Mouse (Mus musculus) heart, adult 2 months (tissue): ENCODE data around the gene Acer2. TPM values are rescaled to one million over a fixed set of nuclear protein-coding genes. Genes with fewer than 3 reads are reported as not detected.

Source experiments
- DNase-seq, 2 experiments: peaks; one replicate each; pipeline ENCODE4 v3.0.0; 2021
- H3K27ac ChIP-seq: fragments of 200-600 bp; 2 replicates; pipeline ENCODE4 v1.8.1; 2022
- H3K27me3 ChIP-seq: fragments of 200-500 bp; 2 replicates; pipeline ENCODE4 v1.6.1; 2012; ENCODE audit warnings: mild to moderate bottlenecking, low read length, inconsistent platforms, mixed read lengths; ENCODE audit not compliant: control insufficient read depth, insufficient read depth
- H3K36me3 ChIP-seq: fragments of 200-500 bp; 2 replicates; pipeline ENCODE4 v1.6.1; 2012; ENCODE audit warnings: low read length, inconsistent platforms; ENCODE audit not compliant: control insufficient read depth, insufficient read depth
- H3K4me1 ChIP-seq: fragments of 200-500 bp; 2 replicates; pipeline ENCODE4 v1.6.1; 2011; ENCODE audit warnings: low read length; ENCODE audit not compliant: control insufficient read depth, insufficient read depth
- H3K4me3 ChIP-seq: fragments of 200-600 bp; 2 replicates; pipeline ENCODE4 v1.8.1; 2022
- H3K79me2 ChIP-seq: fragments of 200-500 bp; replicated peaks from 2 replicates; pipeline ENCODE4 v1.6.1; 2012; ENCODE audit warnings: mild to moderate bottlenecking, inconsistent platforms, low read length, moderate library complexity, mixed read lengths; ENCODE audit not compliant: control insufficient read depth, insufficient read depth
- H3K9ac ChIP-seq: fragments of 200-500 bp; 2 replicates; pipeline ENCODE4 v1.6.1; 2012; ENCODE audit warnings: low read depth, mild to moderate bottlenecking, control low read depth, inconsistent platforms, low read length, mixed read lengths
- CTCF ChIP-seq: fragments of 200-600 bp; IDR thresholded peaks from 2 replicates; pipeline ENCODE4 v1.8.1; 2022; ENCODE audit warnings: antibody characterized with exemption, mild to moderate bottlenecking, moderate library complexity
- EP300 ChIP-seq: fragments of 200-500 bp; IDR thresholded peaks from 2 replicates; pipeline ENCODE4 v1.6.1; 2011; ENCODE audit warnings: low read depth, low read length, control low read depth; ENCODE audit not compliant: insufficient read depth
- POLR2A ChIP-seq: fragments of 200-500 bp; IDR thresholded peaks from 2 replicates; pipeline ENCODE4 v1.6.1; 2011; ENCODE audit warnings: mild to moderate bottlenecking, low read depth, low read length, control low read depth; ENCODE audit not compliant: insufficient read depth
- WGBS: fragments of 180-500 bp; shearing (Covaris S2); methylation state at CpG from one replicate; pipeline ENCODE4 v1.1.7; 2018; 5-methylcytosine and 5-hydroxymethylcytosine counted together
- intact Hi-C: fragments of 180-260 bp; cut with DNase I; formaldehyde crosslinking; loops from one replicate; pipeline ENCODE4 v1.15.1; 2025
- polyA plus RNA-seq: library from polyadenylated mRNA; depleted of rRNA; stranded (reverse); fragments of >200 nt; gene quantifications from 2 replicates; pipeline ENCODE4 v1.2.3, GENCODE M21; 2012
- total RNA-seq, 2 experiments: library from RNA; stranded (reverse); gene quantifications; 2 replicates each; pipeline ENCODE4 v1.2.3; 2021

The Acer2 gene
- total and polyA plus RNA-seq, 3 experiments: 16.4 to 25.6 (median 17.9) TPM

GRCm38 (mm10) chr4:86882413-86882812 is 8.2 kb downstream of the Acer2 start:
- H3K27me3 ChIP-seq: no peaks in the 10 kb centered on the region
- DNase-seq: no peak
- peaks cover 4% of the 10 kb centered on the region for H3K36me3 ChIP-seq
- no peaks in the 10 kb centered on the region for H3K79me2 ChIP-seq
- no peak overlapping the region for H3K4me3 ChIP-seq
- H3K27ac ChIP-seq: no peak overlapping the region; the same call in 1 of the 2 replicates
- TF ChIP-seq CTCF (no peak), POLR2A (no peak), EP300 (no peak)
- H3K9ac ChIP-seq: no peak overlapping the region
- intact Hi-C loops: no loop called here
- WGBS: 34% methylated on average over 2 of the region's 2 CpGs
- peaks cover 8% of the 10 kb centered on the region for H3K4me1 ChIP-seq

GRCm38 (mm10) chr4:86884945-86885344 is 10.7 kb downstream of the Acer2 start:
- 57% methylated on average over 4 of the region's 4 CpGs for WGBS
- H3K27ac ChIP-seq: no peak overlapping the region
- H3K9ac ChIP-seq: no peak overlapping the region
- peak; percentile 42 to 61 for DNase-seq
- TF ChIP-seq CTCF: peak; percentile 84
- no peak for TF ChIP-seq POLR2A
- TF ChIP-seq EP300: no peak
- peaks cover 8% of the 10 kb centered on the region for H3K4me1 ChIP-seq
- H3K27me3 ChIP-seq: no peaks in the 10 kb centered on the region
- intact Hi-C loops: loop anchor here (1.0 kb wide), 1 partner anchor 11 kb away; the partner anchor contains the start of gene Acer2
- peaks cover 4% of the 10 kb centered on the region for H3K36me3 ChIP-seq
- H3K79me2 ChIP-seq: no peaks in the 10 kb centered on the region
- no peak overlapping the region for H3K4me3 ChIP-seq

GRCm38 (mm10) chr4:86885790-86886159 is 11.6 kb downstream of the Acer2 start:
- TF ChIP-seq POLR2A (no peak), EP300 (no peak), CTCF (no peak)
- WGBS: 15% methylated on average over 12 of the region's 12 CpGs
- intact Hi-C loops: loop anchor here (1.0 to 2.0 kb wide), 3 partner anchors 11 to 40 kb away; partner anchors contain the start of gene Acer2
- H3K27me3 ChIP-seq: no peaks in the 10 kb centered on the region
- peaks cover 8% of the 10 kb centered on the region for H3K4me1 ChIP-seq
- peak in 1 of 2 experiments; percentile 39 for DNase-seq
- peak overlapping the region; percentile 50 for H3K9ac ChIP-seq
- peaks cover 4% of the 10 kb centered on the region for H3K36me3 ChIP-seq
- no peaks in the 10 kb centered on the region for H3K79me2 ChIP-seq
- H3K4me3 ChIP-seq: peak overlapping the region; percentile 53
- H3K27ac ChIP-seq: peak overlapping the region; percentile 89

- H3K27ac ChIP-seq: peak overlapping the region; percentile 89
Observed at GRCm38 (mm10) chr4:86886160-86886878, 12.1 kb downstream of the Acer2 start.

GRCm38 (mm10) chr4:86887879-86888278 is 13.7 kb downstream of the Acer2 start:
- TF ChIP-seq POLR2A (no peak), EP300 (no peak), CTCF (peak; percentile 60)
- peaks cover 4% of the 10 kb centered on the region for H3K36me3 ChIP-seq
- H3K9ac ChIP-seq: no peak overlapping the region
- H3K27ac ChIP-seq: no peak overlapping the region
- H3K27me3 ChIP-seq: no peaks in the 10 kb centered on the region
- intact Hi-C loops: loop anchor here (2.0 kb wide), 1 partner anchor 15 kb away; no protein-coding TSS in a partner anchor
- H3K4me1 ChIP-seq: peaks cover 8% of the 10 kb centered on the region
- H3K79me2 ChIP-seq: no peaks in the 10 kb centered on the region
- no peak for DNase-seq
- 76% methylated on average over 5 of the region's 5 CpGs for WGBS
- no peak overlapping the region for H3K4me3 ChIP-seq

More at GRCm38 (mm10) chr4:86886160-86886878, 12.1 kb downstream of the Acer2 start:
- H3K36me3 ChIP-seq: peaks cover 4% of the 10 kb centered on the region
- intact Hi-C loops: loop anchor here (1.0 to 2.0 kb wide), 2 partner anchors 16 to 39 kb away; no protein-coding TSS in a partner anchor
- H3K4me1 ChIP-seq: peaks cover 8% of the 10 kb centered on the region
- peak overlapping the region; percentile 53 for H3K4me3 ChIP-seq
- TF ChIP-seq EP300 (peak; percentile 87; the same call in 1 of the 2 replicates), POLR2A (peak; percentile 61; the same call in 1 of the 2 replicates), CTCF (no peak)
- no peaks in the 10 kb centered on the region for H3K79me2 ChIP-seq
- DNase-seq: peak; percentile 66 to 72
- no peaks in the 10 kb centered on the region for H3K27me3 ChIP-seq
- WGBS: 2% methylated on average over 18 of the region's 18 CpGs
- peak overlapping the region; percentile 50 for H3K9ac ChIP-seq

- WGBS: 23% methylated on average over 7 of the region's 7 CpGs
- H3K27me3 ChIP-seq: no peaks in the 10 kb centered on the region
- peak overlapping the region; percentile 73 for H3K27ac ChIP-seq
- TF ChIP-seq EP300 (peak; percentile 97), POLR2A (peak; percentile 38; the same call in 1 of the 2 replicates), CTCF (no peak)
- peak; percentile 58 to 74 for DNase-seq
- peaks cover 21% of the 10 kb centered on the region for H3K36me3 ChIP-seq
- intact Hi-C loops: no loop called here
- no peak overlapping the region for H3K9ac ChIP-seq
- H3K4me1 ChIP-seq: peaks cover 20% of the 10 kb centered on the region
- no peak overlapping the region for H3K4me3 ChIP-seq
- H3K79me2 ChIP-seq: no peaks in the 10 kb centered on the region
Observed at GRCm38 (mm10) chr4:86897411-86897810, 23.2 kb downstream of the Acer2 start.
